ENCODE assay signal across 10 mouse cellular contexts in the genomic region with DNA sequence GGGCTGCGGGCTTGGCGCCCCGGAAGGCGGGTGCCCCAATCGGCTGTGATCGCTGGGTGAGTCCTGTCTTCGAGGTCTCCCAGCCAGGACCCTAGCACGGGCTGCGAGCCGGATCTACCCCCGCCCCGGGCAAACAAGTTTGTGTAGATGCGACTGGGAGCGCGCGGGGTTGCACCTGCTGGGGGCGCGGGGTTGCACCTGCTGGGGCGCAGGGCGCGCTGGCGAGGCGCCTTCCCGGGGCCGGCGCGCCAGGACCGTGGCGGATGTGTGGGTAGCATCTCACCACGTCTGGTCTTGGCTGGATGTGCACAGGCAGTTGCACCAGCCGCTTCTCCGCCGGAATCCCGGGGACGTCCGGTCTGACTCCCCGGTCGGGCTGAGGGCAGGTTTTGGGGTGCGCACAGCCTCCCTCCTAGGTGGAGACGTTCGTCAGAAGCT. TPM values are rescaled to one million over a fixed set of nuclear protein-coding genes. Genes with fewer than 3 reads are reported as not detected.
A peak's percentile ranks its signal among the peaks of the same experiment; 100 is the strongest.
DNase-seq lines count a peak whose midpoint lies in the region; ATAC-seq and TF ChIP-seq lines count a peak whose summit lies in the region.
"Had no signal": no experiment of that assay in that cellular context is flagged by ENCODE, and none has a peak within 500 bp of the region (broad histone marks: within the 10 kb centered on the region; RNA-seq: fewer than 3 reads in every experiment).

No protein-coding gene starts in this region.

- DNase-seq in cerebellum, adult 18-20 months = peak; percentile 50 to 73
- no peak for DNase-seq in cerebellum, postnatal 14 days
- peak; percentile 44 for DNase-seq in right cerebral cortex, postnatal 25 days
- no peak for DNase-seq in right cerebral cortex, postnatal 4 days
- peak; percentile 66 for DNase-seq in intestine, embryonic 14.5 days (ENCODE audit: low spot score)
- DNase-seq in lung, postnatal 10 days = peak; percentile 31
- peak; percentile 75 for DNase-seq in thymus, adult 2 months
- no peak for DNase-seq in layer of hippocampus, adult 18-20 months (ENCODE audit: low spot score in 2 of 2)

- peak overlapping the region; percentile 80 for H3K4me2 ChIP-seq in intestine, embryonic 14.5 days (ENCODE audit: low read length)

- H3K9me3 ChIP-seq in intestine, embryonic 14.5 days (ENCODE audit: control insufficient read depth, low read length) = no peaks in the 10 kb centered on the region

- no peaks in the 10 kb centered on the region for H3K4me1 ChIP-seq in intestine, embryonic 14.5 days (replicated peaks; ENCODE audit: control insufficient read depth, insufficient read depth, low read length)
- peaks cover 14% of the 10 kb centered on the region for H3K4me1 ChIP-seq in thymus, adult 2 months (replicated peaks; ENCODE audit: control insufficient read depth, insufficient read depth, low read length)

- no peak for TF ChIP-seq CTCF in thymus, adult 2 months (IDR thresholded peaks at IDR 0.05; ENCODE audit: borderline replicate concordance, control insufficient read depth, extremely low read depth, insufficient read depth, low read length, poor library complexity)

- no peak for TF ChIP-seq POLR2A in thymus, adult 2 months (IDR thresholded peaks at IDR 0.05; ENCODE audit: control insufficient read depth, extremely low read depth, insufficient read depth, low read length, poor library complexity)

- ATAC-seq in intestine, embryonic 14.5 days (replicated peaks; ENCODE audit: low FRiP score, low TSS enrichment, low read depth) = peak; percentile 56; the same call in 1 of the 2 replicates

- H3K36me3 ChIP-seq in intestine, embryonic 14.5 days (ENCODE audit: control insufficient read depth, insufficient read depth, low read length) = no peaks in the 10 kb centered on the region
- H3K36me3 ChIP-seq in thymus, adult 2 months (ENCODE audit: control insufficient read depth, insufficient read depth, low read length) = no peaks in the 10 kb centered on the region

- under 1% methylated on average over 41 of the region's 41 CpGs for WGBS in intestine, embryonic 14.5 days
- 2% methylated on average over 41 of the region's 41 CpGs for WGBS in thymus, adult 2 months

- peaks cover 40% of the 10 kb centered on the region for H3K27me3 ChIP-seq in intestine, embryonic 14.5 days (replicated peaks; ENCODE audit: control insufficient read depth, insufficient read depth, low read length)
- no peaks in the 10 kb centered on the region for H3K27me3 ChIP-seq in thymus, adult 2 months (ENCODE audit: control insufficient read depth, insufficient read depth, low read length)

- H3K27ac ChIP-seq in intestine, embryonic 14.5 days (ENCODE audit: low read depth) = no peak overlapping the region
- H3K27ac ChIP-seq in thymus, adult 2 months (ENCODE audit: control insufficient read depth, insufficient read depth, low read length) = no peak overlapping the region

- peak overlapping the region; percentile 34; the same call in 1 of the 2 replicates for H3K9ac ChIP-seq in intestine, embryonic 14.5 days (ENCODE audit: low read length)

- peak overlapping the region; percentile 51 for H3K4me3 ChIP-seq in intestine, embryonic 14.5 days (ENCODE audit: low read depth, low read length)
- peak overlapping the region; percentile 44 for H3K4me3 ChIP-seq in thymus, adult 2 months (ENCODE audit: control insufficient read depth, insufficient read depth, low read length)
- H3K4me3 ChIP-seq: myocyte had no signal

RNA-seq across cellular contexts. Expression of gene Wscd1, which starts 1.5 kb away (rescaled TPM):
- polyA plus RNA-seq in intestine, embryonic 14.5 days (2014; fragmentation: Nextera tagmentation; extraction: Ambion mirVana) = 3.3 and 3.6 TPM in 2 replicates
- polyA plus RNA-seq in thymus, adult 2 months (2012; rRNA removed) = 13.6 and 16.6 TPM in 2 replicates
- 100 to 1,000 TPM; 113 to 114 TPM for total RNA-seq in layer of hippocampus, adult 18-20 months (2021)
- polyA plus RNA-seq: C2C12 had no signal

Comparison
In these comparisons a context has a peak if more than half of its experiments do, and no peak if none do; other contexts are left out.
1. DNase-seq: peak in cerebellum, adult 18-20 months (2 of 2), right cerebral cortex, postnatal 25 days (single experiment), intestine, embryonic 14.5 days (single experiment), lung, postnatal 10 days (single experiment) and thymus, adult 2 months (single experiment); none in cerebellum, postnatal 14 days (0 of 2), right cerebral cortex, postnatal 4 days (single experiment) and layer of hippocampus, adult 18-20 months (0 of 2).